Mouse (Mus musculus) subcutaneous adipose tissue, adult 2 months (tissue): ENCODE measurements around the gene Mfap1a. TPM values are rescaled to one million over a fixed set of nuclear protein-coding genes. Genes with fewer than 3 reads are reported as not detected.

Source experiments
- polyA plus RNA-seq: library from polyadenylated mRNA; depleted of rRNA; stranded (reverse); fragments of >200 nt; gene quantifications from 2 replicates; pipeline ENCODE4 v1.2.3, GENCODE M21; 2012; ENCODE audit warnings: low replicate concordance; rRNA removed

Mfap1a gene
- 4.0 and 5.1 TPM in 2 replicates for polyA plus RNA-seq

GRCm38 (mm10) chr2:121505942-121506882, at the start of gene Mfap1a, which contains the start of gene Wdr76:
Mfap1a (minus strand) TSS chr2:121506665.
Wdr76 (plus strand) TSS chr2:121506723.

GRCm38 (mm10) chr2:121473301-121474179, 32.9 kb downstream of the Mfap1a start, which contains the start of gene Mfap1b:
Mfap1b (minus strand) TSS chr2:121474067.

GRCm38 (mm10) chr2:121456692-121457642, 49.5 kb downstream of the Mfap1a start, which contains the start of gene Serinc4:
Serinc4 (minus strand) TSS chr2:121456781.

GRCm38 (mm10) chr2:121452990-121453389, 53.5 kb downstream of the Mfap1a start, which contains the start of gene Hypk:
Hypk (plus strand) TSS chr2:121453290.

GRCm38 (mm10) chr2:121448739-121449535, 57.5 kb downstream of the Mfap1a start, which contains the start of gene Serf2:
Serf2 (plus strand) TSS chr2:121449195.

GRCm38 (mm10) chr2:121444178-121444577, 62.3 kb downstream of the Mfap1a start, which contains the start of gene Ell3:
Ell3 (minus strand) TSS chr2:121444278.

Other genes starting within 250 kb of the Mfap1a start
- 22.0 and 53.0 TPM in 2 replicates for gene Trp53bp1, start 235.3 kb downstream of the Mfap1a start, polyA plus RNA-seq
- gene Map1a, start 217.1 kb downstream of the Mfap1a start, polyA plus RNA-seq: 4.3 and 18.5 TPM in 2 replicates
- 57.7 and 96.8 TPM in 2 replicates for gene Ppip5k1, start 151.3 kb downstream of the Mfap1a start, polyA plus RNA-seq
- gene Ckmt1, start 149.0 kb downstream of the Mfap1a start, polyA plus RNA-seq: 0.42 and 25.2 TPM in 2 replicates
- 0.11 TPM in 1 of 2 replicates, not detected in the other for gene Strc, start 119.5 kb downstream of the Mfap1a start, polyA plus RNA-seq
- gene Pdia3, start 92.9 kb downstream of the Mfap1a start, polyA plus RNA-seq: 163 and 618 TPM in 2 replicates
- gene Catsper2, start 92.9 kb downstream of the Mfap1a start, polyA plus RNA-seq: 3.1 and 4.3 TPM in 2 replicates
- gene Ell3, start 62.4 kb downstream of the Mfap1a start, polyA plus RNA-seq: 0.26 and 2.6 TPM in 2 replicates
- gene Serf2, start 57.5 kb downstream of the Mfap1a start, polyA plus RNA-seq: 363 and 470 TPM in 2 replicates
- 7.2 and 9.2 TPM in 2 replicates for gene Hypk, start 53.4 kb downstream of the Mfap1a start, polyA plus RNA-seq
- gene Serinc4, start 49.9 kb downstream of the Mfap1a start, polyA plus RNA-seq: 0.57 and 0.72 TPM in 2 replicates
- gene Mfap1b, start 32.6 kb downstream of the Mfap1a start, polyA plus RNA-seq: 3.8 and 4.4 TPM in 2 replicates
- 2.5 and 4.3 TPM in 2 replicates for gene Wdr76, start 58 bp upstream of the Mfap1a start, polyA plus RNA-seq